Mouse (Mus musculus) lung, embryonic 15.5 days (tissue): ENCODE measurements around the gene Zfp821. TPM values are rescaled to one million over a fixed set of nuclear protein-coding genes. Genes with fewer than 3 reads are reported as not detected.

Experiments used
- ATAC-seq: fragments of 200-750 bp; cut with Nextera tagmentation; 2 replicates; pipeline ENCODE4 v1.8.0; 2017; ENCODE audit warnings: moderate number of reproducible peaks, borderline replicate concordance; ENCODE audit not compliant: low FRiP score, low TSS enrichment; ENCODE audit errors: extremely low read depth
- H3K27ac ChIP-seq: fragments of 300-500 bp; sonication (generic); 2 replicates; pipeline ENCODE4 v1.5.1; 2015; ENCODE audit warnings: moderate library complexity, mild to moderate bottlenecking, inconsistent platforms
- H3K27me3 ChIP-seq: fragments of 300-500 bp; sonication (generic); 2 replicates; pipeline ENCODE4 v1.6.1; 2015; ENCODE audit warnings: inconsistent platforms
- H3K36me3 ChIP-seq: fragments of 300-500 bp; sonication (generic); 2 replicates; pipeline ENCODE4 v1.6.1; 2015; ENCODE audit warnings: inconsistent platforms
- H3K4me1 ChIP-seq: fragments of 300-500 bp; sonication (generic); 2 replicates; pipeline ENCODE4 v1.6.1; 2015; ENCODE audit warnings: inconsistent platforms
- H3K4me2 ChIP-seq: fragments of 300-500 bp; sonication (generic); 2 replicates; pipeline ENCODE4 v1.6.1; 2015; ENCODE audit warnings: inconsistent platforms, mild to moderate bottlenecking, moderate library complexity
- H3K4me3 ChIP-seq: fragments of 300-500 bp; sonication (generic); 2 replicates; pipeline ENCODE4 v1.5.1; 2015; ENCODE audit warnings: mild to moderate bottlenecking, inconsistent platforms
- H3K9ac ChIP-seq: fragments of 300-500 bp; sonication (generic); 2 replicates; pipeline ENCODE4 v1.6.1; 2015; ENCODE audit warnings: inconsistent platforms
- H3K9me3 ChIP-seq: fragments of 300-500 bp; sonication (generic); 2 replicates; pipeline ENCODE4 v1.6.1; 2016; ENCODE audit warnings: inconsistent platforms
- WGBS: fragments of 180-500 bp; shearing (Covaris S2); methylation state at CpG from one replicate; pipeline ENCODE4 v1.1.7; 2015; 5-methylcytosine and 5-hydroxymethylcytosine counted together
- polyA plus RNA-seq: library from polyadenylated mRNA; unstranded; fragments of >200 nt; fragmentation: Nextera tagmentation; extraction: Ambion mirVana; gene quantifications from 2 replicates; pipeline ENCODE4 v1.2.1, GENCODE M21; 2015

The Zfp821 gene
- polyA plus RNA-seq, 1 experiment from 2014 or later, result 26.0 TPM

DNA sequence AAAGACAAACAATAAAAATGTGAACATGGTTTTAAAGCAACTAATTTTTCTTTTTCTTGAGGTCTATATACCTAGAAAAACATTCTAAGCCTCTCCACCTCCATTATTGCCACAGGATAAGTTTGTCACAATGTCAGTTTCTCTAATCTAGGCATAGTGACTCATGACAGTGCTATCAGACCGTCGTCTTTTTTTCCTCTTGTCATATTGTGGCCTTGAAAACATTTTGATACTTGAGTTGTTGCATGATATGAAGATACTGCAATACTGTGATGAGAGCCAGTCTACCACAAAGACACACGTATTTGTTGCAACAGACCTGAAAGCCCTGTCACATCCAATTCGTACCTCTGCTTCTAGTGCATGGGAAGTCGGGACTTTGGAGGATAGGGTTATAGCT is 9.6 kb downstream of the Zfp821 start:
- peaks cover 89% of the 10 kb centered on the region for H3K36me3 ChIP-seq
- H3K4me1 ChIP-seq, result no peaks in the 10 kb centered on the region
- 92% methylated on average over 5 of the region's 5 CpGs for WGBS
- H3K27ac ChIP-seq, result no peak overlapping the region
- H3K27me3 ChIP-seq, result no peaks in the 10 kb centered on the region
- no peak overlapping the region for H3K4me2 ChIP-seq
- no peak overlapping the region for H3K9ac ChIP-seq
- H3K4me3 ChIP-seq, result no peak overlapping the region
- no peak for ATAC-seq
- no peaks in the 10 kb centered on the region for H3K9me3 ChIP-seq

DNA sequence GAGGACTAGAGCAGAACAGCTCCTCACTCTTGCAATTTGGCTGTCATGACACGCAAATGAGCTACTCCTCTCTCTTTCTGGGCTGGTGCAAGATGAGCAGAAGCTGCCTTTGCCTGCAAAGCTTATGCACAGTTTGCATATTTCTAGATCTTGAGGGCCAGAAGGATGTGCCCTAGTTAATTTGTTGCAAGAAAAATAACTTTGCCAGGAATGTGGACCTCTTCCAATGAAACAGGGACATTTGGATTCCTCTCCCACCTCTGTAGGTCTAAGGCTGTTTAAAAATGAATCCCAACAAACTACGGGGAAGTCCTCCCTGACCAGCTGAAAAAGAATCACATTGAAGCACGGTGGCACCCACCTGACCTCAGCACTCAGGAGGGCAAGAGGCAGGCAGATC is 19.8 kb downstream of the Zfp821 start:
- Histone ChIP-seq H3K9me3 (no peaks in the 10 kb centered on the region), H3K4me1 (no peaks in the 10 kb centered on the region), H3K27me3 (no peaks in the 10 kb centered on the region), H3K9ac (no peak overlapping the region), H3K36me3 (peaks cover 69% of the 10 kb centered on the region), H3K27ac (no peak overlapping the region), H3K4me2 (no peak overlapping the region), H3K4me3 (no peak overlapping the region)
- WGBS, result 82% methylated on average over 3 of the region's 3 CpGs
- ATAC-seq, result no peak

DNA sequence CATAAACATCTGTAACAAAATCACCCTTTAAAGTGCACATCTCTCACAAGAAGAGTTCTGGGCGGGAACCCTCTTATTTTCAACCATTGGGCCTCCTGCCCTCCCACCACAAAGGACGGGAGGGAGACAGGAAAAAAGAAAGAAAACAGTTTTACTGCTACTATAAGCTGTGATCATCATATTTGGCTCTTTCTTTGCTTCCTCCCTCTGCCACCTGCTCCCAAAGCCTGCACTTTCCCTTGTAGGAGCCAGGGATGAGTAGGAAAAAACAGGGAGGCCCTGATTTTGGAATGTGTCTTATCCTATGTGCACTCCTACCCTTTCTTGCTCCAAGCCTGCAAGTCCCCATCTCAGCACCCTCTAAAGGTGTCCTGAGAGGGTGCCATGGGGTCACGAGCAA is 25.7 kb downstream of the Zfp821 start:
- Histone ChIP-seq H3K9ac (no peak overlapping the region), H3K9me3 (no peaks in the 10 kb centered on the region), H3K4me2 (no peak overlapping the region), H3K4me3 (no peak overlapping the region), H3K27ac (no peak overlapping the region), H3K4me1 (peaks cover 4% of the 10 kb centered on the region), H3K27me3 (no peaks in the 10 kb centered on the region), H3K36me3 (peaks cover 45% of the 10 kb centered on the region)
- 66% methylated on average over 3 of the region's 3 CpGs for WGBS
- ATAC-seq, result no peak

DNA sequence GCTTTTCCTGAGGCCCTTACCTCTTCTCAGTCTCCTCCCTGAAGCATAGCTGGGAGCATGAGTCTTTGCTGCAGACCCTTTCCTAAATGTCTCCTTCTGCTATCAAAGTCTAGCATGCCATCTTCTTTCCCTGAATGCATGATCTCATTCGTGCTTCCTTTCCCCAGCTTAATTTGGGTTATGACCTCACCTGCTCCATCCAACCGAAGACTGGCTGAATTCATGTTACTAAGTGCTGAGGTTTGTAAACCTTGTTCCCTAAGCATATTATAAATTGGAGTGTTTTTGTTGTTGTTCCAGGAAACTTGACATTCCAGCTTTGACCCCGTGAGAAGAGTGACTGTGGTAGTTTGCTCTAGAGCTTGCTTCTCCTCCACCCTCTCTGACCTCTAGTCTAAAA is 28.7 kb downstream of the Zfp821 start:
- no peak overlapping the region for H3K4me2 ChIP-seq
- ATAC-seq, result no peak
- H3K9ac ChIP-seq, result no peak overlapping the region
- WGBS, result 82% methylated on average over 3 of the region's 3 CpGs
- H3K4me3 ChIP-seq, result no peak overlapping the region
- H3K27ac ChIP-seq, result no peak overlapping the region
- H3K4me1 ChIP-seq, result peaks cover 12% of the 10 kb centered on the region
- no peaks in the 10 kb centered on the region for H3K27me3 ChIP-seq
- no peaks in the 10 kb centered on the region for H3K9me3 ChIP-seq
- peaks cover 32% of the 10 kb centered on the region for H3K36me3 ChIP-seq

DNA sequence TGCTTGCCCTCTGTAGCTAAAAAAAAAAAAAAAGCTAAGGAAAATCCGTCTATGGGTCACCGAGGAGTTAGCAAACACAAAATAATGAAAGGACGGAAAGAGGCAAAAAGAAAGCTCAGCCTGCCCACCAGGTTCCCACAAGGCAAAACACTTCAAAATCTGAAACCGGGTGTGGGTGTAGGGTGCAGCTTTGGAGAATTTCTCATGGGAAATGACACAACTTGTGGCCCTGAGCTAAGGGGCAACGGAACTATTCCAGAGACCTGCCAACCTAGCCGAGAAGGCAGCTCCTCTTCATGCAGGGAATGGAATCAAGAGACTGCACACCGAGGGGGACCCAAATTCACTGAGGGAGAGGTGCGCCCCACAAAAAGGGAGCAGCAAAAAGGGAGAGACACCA is 31.5 kb downstream of the Zfp821 start:
- H3K27ac ChIP-seq, result peak overlapping the region; percentile 72; the same call in 1 of the 2 replicates
- no peaks in the 10 kb centered on the region for H3K9me3 ChIP-seq
- peak overlapping the region; percentile 96 for H3K4me3 ChIP-seq
- WGBS, result 3% methylated on average over 8 of the region's 8 CpGs
- ATAC-seq, result 0 out of 2 replicates have a peak, but pooled peaks have one; percentile 3
- peaks cover 25% of the 10 kb centered on the region for H3K36me3 ChIP-seq
- H3K27me3 ChIP-seq, result no peaks in the 10 kb centered on the region
- peak overlapping the region; percentile 99 for H3K9ac ChIP-seq
- H3K4me1 ChIP-seq, result peaks cover 12% of the 10 kb centered on the region
- peak overlapping the region; percentile 75 for H3K4me2 ChIP-seq

DNA sequence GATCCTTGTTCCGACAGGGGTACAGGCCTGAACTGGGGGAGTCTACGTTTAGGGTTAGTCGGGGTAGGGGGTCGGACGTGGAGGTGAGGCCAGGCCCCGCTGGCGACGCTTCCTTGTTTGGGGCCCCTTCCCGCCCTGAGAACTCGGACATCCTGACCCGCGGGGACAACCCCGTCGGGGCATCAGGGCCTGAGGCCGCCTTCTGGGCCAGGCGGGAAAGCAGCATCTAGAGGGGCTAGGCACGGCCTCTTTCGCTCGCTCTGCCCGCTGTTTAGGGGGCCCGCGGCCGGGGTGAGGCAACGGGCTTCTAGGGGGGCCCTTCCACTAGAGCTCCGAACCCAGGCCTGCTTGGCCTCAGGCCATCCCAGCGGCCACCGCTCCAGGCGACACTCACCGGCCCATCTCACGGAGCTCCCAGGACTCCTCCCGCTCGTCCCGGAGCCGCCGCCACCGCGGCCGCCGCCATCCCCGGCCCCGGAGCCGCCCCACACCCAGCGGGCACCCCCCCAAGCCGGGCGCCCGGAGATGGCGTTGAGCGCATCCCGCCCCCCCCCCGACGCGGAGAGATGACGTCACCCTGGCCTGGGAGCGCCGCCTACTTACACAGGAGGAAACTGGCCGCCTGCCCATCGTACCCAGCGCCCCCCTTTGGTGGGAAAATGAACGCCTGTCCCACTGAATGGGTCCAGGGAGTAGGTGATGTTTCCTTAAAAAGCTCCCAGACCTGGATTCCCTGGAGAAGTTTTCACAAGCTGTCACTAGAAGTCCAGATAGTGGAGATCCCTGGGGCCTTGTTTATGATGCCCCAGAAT is 32.1 kb downstream of the Zfp821 start, which contains the start of gene Atxn1l:
Gene Atxn1l, minus strand, starts transcription at position 503 of the 812 bp plus-strand sequence.
- H3K4me2 ChIP-seq, result peak within 1 kb of the TSS; percentile 75
- H3K4me3 ChIP-seq, result peak within 1 kb of the TSS; percentile 96
- H3K9me3 ChIP-seq, result no peaks in the 10 kb centered on the region
- under 1% methylated on average over 59 of the region's 59 CpGs for WGBS
- peaks cover 19% of the 10 kb centered on the region for H3K36me3 ChIP-seq
- H3K27me3 ChIP-seq, result no peaks in the 10 kb centered on the region
- ATAC-seq, result peak; percentile 87
- peak within 1 kb of the TSS; percentile 72 for H3K27ac ChIP-seq
- H3K9ac ChIP-seq, result peak within 1 kb of the TSS; percentile 99
- peaks cover 12% of the 10 kb centered on the region for H3K4me1 ChIP-seq

DNA sequence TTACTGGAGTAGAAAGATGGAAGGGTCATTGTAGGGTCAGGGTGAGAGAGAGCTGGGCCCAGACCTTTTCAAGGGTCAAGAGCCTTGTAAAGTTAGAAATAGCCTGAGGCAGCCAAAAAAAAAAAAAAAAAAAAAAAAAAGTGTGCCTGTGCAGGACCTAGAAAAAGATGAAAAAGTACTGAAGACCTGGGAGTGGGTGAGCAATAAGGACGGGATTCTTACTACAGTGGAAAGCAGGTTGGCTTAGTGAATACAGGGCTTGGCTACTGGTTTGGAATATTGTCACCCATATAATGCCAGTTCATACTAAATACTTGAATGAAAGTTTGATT is 32.7 kb downstream of the Zfp821 start:
- peaks cover 12% of the 10 kb centered on the region for H3K4me1 ChIP-seq
- peak overlapping the region; percentile 96 for H3K4me3 ChIP-seq
- H3K36me3 ChIP-seq, result peaks cover 13% of the 10 kb centered on the region
- H3K9me3 ChIP-seq, result no peaks in the 10 kb centered on the region
- H3K27me3 ChIP-seq, result no peaks in the 10 kb centered on the region
- peak overlapping the region; percentile 75 for H3K4me2 ChIP-seq
- H3K27ac ChIP-seq, result no peak overlapping the region
- WGBS, result 74% methylated on average over 1 of the region's 1 CpGs
- 0 out of 2 replicates have a peak overlapping the region, but pooled peaks have one; percentile 99 for H3K9ac ChIP-seq
- ATAC-seq, result no peak

DNA sequence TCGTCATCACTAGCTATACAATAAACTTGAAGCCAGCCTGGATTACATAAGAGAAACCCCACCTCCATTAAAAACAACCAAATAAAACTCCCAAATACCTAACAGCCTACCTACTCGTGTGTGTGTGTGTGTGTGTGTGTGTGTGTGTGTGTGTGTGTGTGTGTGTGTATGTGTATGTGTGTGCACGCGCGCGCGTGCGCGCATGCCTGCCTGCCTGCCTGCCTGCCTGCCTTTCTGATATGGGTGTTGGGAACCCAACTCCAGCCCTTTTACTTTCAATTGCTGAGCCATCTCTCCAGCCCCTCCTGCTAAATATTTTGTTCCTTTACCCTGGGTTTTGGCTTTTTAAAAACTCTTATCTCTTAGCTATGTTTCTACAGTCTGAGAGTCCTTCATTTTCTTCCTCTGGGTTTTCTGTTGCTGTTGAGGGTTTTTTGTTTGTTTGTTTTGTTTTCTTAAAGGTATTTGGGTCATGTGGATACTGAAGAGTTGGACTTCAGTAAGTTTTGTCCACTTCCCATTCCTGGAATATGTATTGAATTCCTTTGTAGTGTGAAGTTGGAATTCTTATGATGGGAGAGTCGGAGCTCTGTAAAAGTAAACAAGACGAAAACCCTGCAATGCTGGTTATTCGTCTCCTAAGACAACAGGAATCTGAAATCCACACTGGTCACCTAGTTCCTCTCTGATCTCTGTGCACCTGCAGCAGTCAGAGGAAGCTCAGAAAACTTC is 42.3 kb downstream of the Zfp821 start:
- WGBS, result 70% methylated on average over 12 of the region's 12 CpGs
- no peak overlapping the region for H3K27ac ChIP-seq
- H3K4me3 ChIP-seq, result no peak overlapping the region
- no peaks in the 10 kb centered on the region for H3K4me1 ChIP-seq
- H3K9me3 ChIP-seq, result no peaks in the 10 kb centered on the region
- no peak overlapping the region for H3K9ac ChIP-seq
- no peaks in the 10 kb centered on the region for H3K36me3 ChIP-seq
- no peak for ATAC-seq
- H3K27me3 ChIP-seq, result no peaks in the 10 kb centered on the region
- no peak overlapping the region for H3K4me2 ChIP-seq

DNA sequence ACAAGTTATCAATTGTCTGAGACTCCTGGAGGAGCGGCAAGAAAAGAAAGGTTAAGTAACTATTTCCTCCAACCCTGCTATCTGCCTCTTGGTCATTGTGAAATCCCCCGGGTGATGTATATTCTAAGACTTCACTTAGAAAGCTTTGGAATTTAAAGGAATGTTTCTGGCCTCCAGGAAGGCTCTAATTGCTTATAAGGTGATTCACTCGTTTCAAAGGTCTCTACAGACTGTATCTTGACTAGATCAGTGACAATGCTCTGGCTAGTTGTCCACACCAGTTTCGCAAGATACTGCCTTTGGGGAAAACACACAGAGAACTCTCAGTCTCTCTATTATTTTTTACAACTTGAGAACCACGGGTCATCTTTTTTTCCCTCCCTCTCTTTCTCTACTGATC is 44.9 kb downstream of the Zfp821 start:
- Histone ChIP-seq H3K9ac (no peak overlapping the region), H3K4me2 (no peak overlapping the region), H3K9me3 (no peaks in the 10 kb centered on the region), H3K27ac (no peak overlapping the region), H3K27me3 (no peaks in the 10 kb centered on the region), H3K36me3 (no peaks in the 10 kb centered on the region), H3K4me3 (no peak overlapping the region), H3K4me1 (no peaks in the 10 kb centered on the region)
- WGBS, result 36% methylated on average over 5 of the region's 5 CpGs
- ATAC-seq, result no peak

DNA sequence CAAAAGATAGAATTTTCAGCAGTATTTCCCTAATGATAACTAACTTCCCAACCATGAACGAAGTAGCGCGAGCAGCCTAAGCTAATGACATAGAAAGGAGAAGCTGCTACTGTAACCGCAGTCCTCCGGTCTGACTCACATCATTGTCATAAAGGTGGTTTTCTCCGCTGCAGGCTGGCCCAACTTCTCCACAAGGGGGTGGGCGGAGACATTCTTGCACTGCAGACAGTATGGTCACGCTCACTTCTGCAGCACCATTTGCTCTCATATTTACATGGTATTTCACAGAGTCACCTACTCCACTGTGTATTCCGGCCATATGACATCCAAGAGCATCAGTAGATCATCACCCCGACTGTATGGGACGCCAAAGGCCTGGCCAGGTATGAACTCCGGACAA is 45.4 kb downstream of the Zfp821 start:
- no peaks in the 10 kb centered on the region for H3K27me3 ChIP-seq
- H3K9ac ChIP-seq, result no peak overlapping the region
- 60% methylated on average over 12 of the region's 12 CpGs for WGBS
- no peak for ATAC-seq
- H3K4me2 ChIP-seq, result no peak overlapping the region
- H3K4me1 ChIP-seq, result no peaks in the 10 kb centered on the region
- no peaks in the 10 kb centered on the region for H3K9me3 ChIP-seq
- H3K4me3 ChIP-seq, result no peak overlapping the region
- H3K27ac ChIP-seq, result no peak overlapping the region
- H3K36me3 ChIP-seq, result no peaks in the 10 kb centered on the region

DNA sequence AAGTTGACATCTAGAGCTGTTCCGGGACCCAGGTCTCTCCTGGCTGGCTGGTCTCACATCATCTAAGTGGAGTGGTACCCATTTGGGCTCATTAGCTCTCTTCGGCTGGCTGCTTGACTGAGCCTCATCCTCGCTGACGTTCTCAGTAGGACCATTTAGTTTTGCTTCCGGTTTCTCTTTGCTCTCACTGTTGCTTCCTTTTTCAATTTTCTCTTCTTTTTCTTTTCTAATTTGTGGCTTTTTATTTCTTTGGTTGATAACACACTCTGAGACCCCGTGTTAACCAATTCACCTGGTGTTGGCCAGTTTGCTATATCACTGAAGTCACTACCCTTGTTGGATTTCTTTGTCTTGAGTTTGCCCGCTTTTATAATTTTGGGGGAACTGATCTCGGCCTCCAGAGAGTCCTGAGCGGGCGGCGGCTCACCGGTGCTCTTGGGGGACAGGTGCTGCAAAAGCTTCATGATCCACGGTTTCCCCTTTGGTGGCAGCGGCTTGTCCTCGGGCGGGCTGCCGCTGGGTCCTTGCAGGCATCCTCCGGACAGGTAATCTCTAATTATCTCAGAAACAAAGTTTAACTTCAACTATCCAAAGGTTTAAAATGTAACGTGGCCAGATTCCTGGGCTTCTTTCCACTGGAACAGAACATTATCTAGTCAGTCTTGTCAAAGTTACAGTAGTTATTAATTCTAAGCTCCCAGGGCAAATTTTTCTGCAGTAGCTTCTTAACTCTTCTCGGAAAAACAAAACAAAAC is 46.6 kb downstream of the Zfp821 start:
- no peaks in the 10 kb centered on the region for H3K4me1 ChIP-seq
- no peak for ATAC-seq
- H3K27me3 ChIP-seq, result no peaks in the 10 kb centered on the region
- no peaks in the 10 kb centered on the region for H3K36me3 ChIP-seq
- H3K9ac ChIP-seq, result no peak overlapping the region
- H3K4me3 ChIP-seq, result no peak overlapping the region
- no peak overlapping the region for H3K27ac ChIP-seq
- no peaks in the 10 kb centered on the region for H3K9me3 ChIP-seq
- no peak overlapping the region for H3K4me2 ChIP-seq
- WGBS, result 89% methylated on average over 20 of the region's 20 CpGs

DNA sequence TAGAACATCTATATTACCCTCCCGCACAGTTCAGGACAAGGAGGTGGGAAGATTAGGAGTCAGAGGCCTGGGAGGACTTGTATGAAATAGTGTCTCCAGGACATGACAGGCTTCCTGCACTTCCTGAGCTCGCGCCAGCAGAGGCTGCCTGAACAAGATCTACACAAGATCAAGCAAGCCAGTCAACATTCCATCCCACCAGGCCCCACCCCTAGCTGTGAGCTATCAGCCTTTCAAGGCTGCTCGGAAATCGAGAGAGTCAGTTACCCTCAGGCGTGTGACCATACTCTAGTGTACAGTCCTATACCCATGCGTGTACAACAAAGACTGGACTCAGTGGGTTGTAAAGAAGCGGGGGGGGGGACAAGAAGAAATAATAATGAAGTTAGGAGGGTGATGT is 49.4 kb downstream of the Zfp821 start:
- Histone ChIP-seq H3K9ac (no peak overlapping the region), H3K36me3 (no peaks in the 10 kb centered on the region), H3K9me3 (no peaks in the 10 kb centered on the region), H3K27me3 (no peaks in the 10 kb centered on the region), H3K4me1 (no peaks in the 10 kb centered on the region), H3K27ac (no peak overlapping the region), H3K4me2 (no peak overlapping the region), H3K4me3 (no peak overlapping the region)
- no peak for ATAC-seq
- WGBS, result 77% methylated on average over 8 of the region's 8 CpGs
